Mouse (Mus musculus): ENCODE measurements around the gene Cisd1.

Cisd1 gene

DNA sequence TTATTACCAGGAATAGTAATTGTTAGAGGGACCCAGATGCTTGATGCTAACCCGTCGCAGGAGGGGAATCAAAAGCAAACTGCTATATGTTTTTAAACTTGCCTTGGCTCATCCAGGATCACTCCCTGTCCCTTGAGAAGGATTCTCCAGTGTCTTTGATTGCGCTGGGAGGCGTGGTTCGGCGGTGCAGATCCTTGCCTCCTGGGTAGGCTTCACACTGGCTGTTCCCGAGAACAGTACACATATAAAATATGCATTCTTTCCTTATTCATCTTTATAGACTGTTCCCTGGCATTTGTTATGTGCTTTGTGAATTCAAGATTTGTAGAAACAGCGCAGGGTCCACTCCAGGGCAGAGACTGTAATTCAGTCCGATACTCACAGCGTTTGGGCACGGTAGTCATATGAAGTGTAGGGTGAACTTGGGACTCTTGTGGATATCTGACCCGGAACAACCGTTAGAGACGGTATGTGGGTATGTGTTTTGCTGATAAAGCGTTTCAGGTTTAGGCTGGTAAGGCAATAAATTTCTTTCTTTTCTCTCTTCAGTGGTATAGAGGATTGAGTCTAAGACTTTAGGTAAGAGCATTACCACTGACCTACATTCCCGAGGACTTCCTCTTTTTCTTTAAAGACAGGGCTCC is 4.0 kb upstream of the Cisd1 start:
- DNase-seq (ENCODE audit: low spot score in 2 of 2): no peak

DNA sequence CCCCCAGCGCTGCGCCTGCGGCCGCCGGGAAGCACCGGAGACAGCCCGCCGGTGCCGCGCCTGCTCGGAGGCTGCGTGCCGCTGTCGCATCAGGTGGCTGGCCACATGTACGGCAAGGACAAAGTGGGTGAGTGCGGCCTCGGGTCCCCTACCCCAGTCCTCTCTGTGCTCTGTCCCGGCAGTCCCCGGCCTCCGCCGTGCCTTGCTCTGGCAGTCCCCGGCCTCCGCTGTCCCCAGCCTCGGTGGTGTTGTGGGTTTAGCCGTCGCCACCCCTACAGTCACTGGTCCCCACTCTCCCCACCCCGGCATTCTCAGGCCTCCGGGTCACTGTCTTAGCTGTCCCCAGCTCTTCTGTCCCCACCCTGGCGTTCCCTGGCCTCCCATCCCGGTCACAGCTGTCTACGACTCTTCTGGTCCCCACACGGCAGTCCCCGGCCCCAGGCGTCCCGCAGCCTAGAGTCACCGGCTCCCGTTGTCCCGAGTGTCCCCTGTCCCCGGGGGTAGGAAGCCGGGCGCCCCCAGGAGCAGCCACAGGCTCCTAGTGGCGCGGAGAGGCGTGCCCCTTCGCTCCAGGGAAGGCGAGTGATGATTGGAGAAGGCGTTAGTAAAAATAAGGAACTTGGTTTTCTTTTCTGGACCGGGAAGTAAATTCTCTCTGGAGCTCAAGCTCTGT is 3.3 kb upstream of the Cisd1 start:
- peak in 1 of 2 experiments; percentile 36 for DNase-seq (ENCODE audit: low spot score in 2 of 2)

DNA sequence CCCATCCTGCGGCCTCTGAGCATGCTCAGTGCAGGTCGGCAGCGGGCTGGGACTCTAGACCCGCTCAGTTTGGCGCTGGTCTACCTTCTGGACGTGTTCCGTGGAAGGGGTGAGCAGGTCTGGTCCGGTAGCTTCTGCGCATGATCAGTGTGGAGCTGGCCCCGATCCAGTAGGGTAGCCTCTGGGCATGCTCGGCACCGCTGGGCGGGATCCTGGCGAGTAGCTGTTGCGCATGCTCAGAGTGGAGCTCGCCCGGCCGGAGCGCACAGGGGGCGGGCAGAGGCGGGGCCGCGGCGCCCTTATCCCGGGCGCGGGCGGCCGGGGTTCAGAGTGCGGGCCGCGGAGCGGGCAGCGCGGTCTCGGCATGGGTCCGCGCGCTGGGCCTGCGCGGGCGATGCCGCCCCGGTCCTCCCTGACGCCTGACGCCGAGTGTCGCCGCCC is 2.8 kb upstream of the Cisd1 start, which contains the start of gene Ipmk:
Gene Ipmk, plus strand, starts transcription at position 255 of the 441 bp plus-strand sequence.
- peak; percentile 99 to 100 for DNase-seq (ENCODE audit: low spot score in 2 of 2)

DNA sequence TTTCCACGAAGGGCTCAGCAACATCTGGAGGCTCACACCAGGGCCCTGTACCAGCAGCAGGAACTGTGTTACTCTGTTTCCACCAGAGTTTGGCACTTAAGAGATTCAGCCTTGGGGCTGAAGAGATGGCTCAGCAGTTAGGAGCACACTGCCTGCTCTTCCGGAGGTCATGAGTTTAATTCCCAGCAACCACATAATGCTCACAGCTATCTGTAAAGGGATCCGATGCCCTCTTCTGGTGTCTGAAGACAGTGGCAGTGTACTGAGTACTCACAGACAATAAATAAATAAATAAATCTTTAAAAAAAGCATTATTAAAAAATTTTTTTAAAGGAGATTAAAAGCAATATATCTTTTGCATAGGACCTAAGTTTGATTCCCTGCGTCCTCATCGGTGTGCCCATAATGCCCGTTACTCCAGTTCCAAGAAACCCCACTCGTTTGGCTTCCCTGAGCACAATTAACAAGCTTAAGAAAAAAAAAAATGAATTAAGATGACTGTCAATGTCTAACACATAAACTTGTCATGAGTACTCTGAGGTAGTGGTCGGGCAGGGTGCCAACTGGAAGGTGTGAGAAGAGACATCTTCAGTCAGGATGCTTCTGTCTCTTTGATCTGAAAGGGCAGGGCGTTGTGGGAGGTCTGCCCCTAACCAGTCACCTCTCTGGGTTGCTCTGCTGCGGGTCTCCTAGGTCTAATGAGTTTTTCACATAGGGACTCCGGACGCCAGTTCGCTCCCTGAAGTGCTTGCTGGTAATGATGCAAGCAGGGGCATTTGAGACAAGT is 2.2 kb upstream of the Cisd1 start:
- no peak for DNase-seq (ENCODE audit: low spot score in 2 of 2)

DNA sequence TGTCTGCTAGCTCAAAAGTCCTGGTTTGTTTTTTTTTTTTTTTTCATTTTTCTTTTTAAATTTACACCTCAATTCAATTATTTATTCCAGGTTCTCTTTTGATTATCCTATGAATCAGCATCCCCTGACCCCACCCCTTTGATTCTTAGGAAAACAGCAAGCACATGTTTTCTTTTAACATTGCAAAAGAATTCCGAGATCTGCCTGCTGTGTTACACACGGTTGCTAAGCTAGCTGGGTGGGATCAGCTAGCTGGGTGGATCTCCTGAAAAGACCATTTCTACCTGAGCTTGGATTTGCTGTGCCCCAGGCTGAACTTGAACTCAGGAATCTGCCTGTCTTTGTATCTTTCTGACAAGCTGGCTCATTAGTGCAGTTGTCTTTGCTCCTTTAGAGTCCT is 1.4 kb upstream of the Cisd1 start:
- DNase-seq (ENCODE audit: low spot score in 2 of 2): no peak

DNA sequence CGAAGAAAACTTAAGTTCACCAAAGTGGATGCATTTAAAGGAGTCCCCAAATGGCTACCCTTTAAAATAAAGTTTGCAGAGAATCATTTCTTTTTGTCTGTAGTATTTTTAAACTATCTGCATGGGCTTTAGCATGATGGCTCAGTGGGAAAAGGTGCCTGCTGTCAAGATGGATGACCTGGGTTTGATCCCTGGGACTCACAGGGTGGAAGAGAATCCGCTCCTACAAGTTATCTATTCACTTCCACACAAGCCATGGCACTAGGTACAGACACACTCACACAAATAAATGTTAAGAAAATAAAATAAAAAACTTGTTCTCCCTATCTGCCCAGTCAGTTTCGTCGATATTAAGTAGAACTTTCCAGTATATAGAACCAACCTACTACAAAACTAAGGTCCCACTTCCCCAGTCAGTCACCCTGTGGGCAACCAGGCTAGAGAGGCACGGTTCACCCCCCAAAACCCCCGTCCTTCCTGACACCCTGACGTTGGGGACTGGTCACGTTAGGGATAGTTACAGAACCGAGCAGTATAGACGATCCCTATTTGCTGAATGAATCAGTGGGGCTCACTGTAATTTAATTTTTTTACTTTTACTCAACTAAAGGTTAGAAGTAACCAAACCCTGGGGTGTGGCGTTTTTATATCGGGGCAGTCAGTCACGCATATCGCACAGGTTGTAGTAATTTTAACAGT is 1.0 kb downstream of the Cisd1 start:
- DNase-seq (ENCODE audit: low spot score in 2 of 2): no peak

DNA sequence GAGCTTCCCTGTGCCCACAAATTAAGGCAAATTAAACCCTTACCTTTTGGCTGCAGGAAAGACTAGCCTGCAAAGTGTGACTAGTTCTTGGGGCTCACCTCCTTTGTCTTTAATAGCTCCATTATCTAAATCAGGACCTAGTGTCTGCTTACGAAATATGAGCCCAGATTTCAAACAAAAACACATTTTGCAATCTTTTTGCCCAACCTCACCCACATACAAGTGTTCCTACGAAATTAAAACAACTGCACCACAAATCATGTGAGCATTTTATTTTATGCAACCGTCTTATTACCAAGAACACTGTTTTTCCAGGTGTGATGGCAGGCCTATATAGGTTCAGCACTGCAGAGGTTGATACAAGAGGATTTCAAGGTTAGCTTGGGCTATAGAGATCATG is 1.6 kb downstream of the Cisd1 start:
- no peak for DNase-seq (ENCODE audit: low spot score in 2 of 2)

DNA sequence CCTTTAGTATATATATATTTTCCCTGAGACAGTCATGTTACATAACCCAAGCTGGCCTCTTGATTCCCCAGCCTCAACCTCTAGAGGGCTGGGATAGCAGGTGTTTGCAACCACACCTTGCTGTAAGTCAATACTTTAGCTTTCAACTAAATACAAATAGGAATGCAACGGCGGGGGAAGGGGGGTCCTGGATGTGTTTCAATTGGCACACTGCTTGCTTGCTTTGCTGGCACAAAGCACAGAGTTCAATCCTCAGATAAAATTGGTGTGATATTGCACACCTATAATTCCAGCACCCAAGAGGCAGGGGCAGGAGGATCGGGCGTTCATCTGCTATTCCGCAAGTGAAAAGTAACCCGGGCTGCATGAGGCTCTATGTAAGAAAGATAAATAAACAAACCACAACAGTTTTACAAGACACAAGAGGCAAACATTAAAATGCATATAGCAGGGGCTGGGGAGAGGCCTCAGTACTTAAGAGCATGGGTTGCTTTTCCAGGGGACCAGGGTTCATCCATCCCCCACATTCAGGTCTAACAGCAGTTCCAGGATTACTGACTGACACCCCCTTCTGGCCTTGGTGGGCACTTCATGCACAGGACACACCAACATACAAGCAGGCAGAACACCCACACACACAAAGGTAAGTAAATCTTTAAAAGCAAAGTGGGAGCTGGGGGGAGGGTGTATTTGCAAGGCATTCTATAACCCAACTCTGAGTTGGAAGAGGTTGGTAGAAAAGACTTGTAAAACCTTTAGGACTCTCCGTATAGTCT is 2.5 kb downstream of the Cisd1 start:
- no peak for DNase-seq (ENCODE audit: low spot score in 2 of 2)

DNA sequence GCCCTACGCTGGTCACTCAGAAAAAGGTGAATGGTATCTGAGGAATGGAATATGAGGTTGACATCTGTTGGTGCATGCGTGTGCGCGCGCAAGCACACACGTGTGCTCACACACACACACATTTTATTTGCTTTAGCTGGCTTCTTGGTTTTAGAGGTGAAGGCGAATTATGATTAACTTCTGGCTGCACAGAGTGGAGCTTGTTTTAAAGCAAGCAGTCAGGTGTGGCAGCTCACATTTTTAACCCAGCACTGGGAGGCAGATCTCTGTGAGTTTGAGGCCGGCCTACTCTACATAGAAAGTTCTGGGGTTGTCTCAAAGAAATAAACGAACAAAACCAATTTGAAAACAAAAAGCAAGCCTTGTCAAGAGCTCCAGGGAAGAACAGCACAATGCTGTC is 3.5 kb downstream of the Cisd1 start:
- DNase-seq (ENCODE audit: low spot score in 2 of 2): no peak

DNA sequence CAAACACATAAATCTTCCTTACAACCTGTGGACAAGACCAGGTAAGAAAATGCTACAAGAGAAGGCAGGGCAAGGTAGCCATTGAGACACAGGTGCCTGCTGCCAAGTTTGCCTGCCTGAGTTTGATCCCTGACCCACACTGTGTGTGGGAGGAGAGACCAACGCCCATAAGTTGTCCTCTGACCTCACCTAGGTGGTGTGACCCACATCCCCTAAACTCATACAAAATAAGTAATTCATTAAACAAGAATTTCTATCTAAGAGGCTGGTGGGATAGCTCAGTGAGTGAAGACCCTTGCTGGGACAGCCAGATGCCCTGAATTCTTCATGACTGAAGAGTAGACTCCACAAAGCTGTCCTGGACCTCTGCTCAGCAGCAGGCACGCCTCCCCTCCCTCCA is 4.6 kb downstream of the Cisd1 start:
- no peak for DNase-seq (ENCODE audit: low spot score in 2 of 2)

DNA sequence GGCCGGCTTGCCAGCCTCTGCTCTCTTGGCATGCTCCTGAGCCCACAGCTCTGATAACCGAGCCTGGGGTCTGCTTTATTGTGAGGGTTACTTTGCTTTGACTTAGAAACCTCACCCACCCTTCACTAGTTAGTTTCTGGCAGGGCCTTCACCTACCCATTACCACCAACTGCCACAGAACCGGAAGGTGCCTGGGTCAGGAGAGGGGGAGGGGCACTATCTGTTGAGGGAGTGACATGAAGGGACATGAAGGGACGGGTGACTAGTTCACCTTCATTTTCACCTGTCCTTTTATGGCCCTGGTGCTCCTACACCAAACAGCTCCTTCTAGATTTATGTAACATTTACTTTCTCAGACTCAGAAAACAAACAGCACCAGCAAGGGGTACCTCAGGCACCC is 5.3 kb downstream of the Cisd1 start:
- DNase-seq (ENCODE audit: low spot score in 2 of 2): no peak

DNA sequence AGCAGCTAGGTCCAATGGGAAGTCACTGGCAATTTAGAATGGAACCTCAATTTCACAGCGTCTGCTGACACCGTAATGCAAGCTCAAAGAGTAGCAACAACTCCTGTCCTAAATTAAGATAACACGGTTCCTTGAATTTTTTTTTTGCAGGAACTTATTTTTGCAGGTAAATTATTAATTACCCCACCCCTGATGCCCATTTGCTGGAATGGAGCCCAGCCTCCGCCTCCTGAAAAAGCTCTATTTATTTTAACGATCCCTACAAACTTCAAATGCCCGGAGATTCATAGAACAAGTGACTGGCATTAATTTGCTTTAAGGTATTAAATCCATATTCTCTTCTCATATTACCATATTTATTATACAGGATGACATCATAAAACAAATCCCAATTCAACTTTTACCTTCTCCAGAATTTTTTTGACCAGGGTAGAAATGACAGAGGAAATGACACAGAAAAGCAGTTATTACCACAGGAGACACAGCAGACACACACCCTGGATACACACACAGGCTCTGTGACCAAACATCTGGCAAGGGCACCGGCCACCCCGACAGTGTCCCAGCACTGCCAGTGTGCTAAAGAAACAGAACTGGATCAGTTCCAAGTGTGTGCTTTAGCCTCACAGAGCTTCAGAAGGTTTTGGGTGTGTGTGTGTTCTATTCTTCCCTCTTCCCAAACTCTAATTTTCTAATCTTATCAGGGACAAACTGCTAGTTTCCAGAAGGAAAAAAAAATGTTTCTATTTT is 6.4 kb downstream of the Cisd1 start:
- no peak for DNase-seq (ENCODE audit: low spot score in 2 of 2)

DNA sequence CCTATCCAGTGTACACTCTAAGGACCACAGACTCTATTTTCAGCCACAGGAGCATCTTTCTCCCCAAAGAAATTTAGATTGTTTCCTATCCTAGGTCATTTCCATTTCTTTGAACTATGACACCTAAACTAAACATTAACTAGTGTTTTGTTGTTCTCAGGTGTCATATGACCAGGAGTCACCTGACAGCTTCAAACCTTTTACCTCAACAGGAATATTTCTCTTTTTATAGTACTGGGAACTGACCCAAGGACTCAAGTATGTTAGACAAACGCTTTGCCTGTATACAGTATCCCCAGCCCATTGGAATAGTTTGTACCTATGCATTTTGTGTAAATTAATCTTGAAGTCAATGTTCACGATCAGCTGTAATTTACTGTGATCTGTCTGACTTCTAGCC is 7.0 kb downstream of the Cisd1 start:
- DNase-seq (ENCODE audit: low spot score in 2 of 2): no peak

DNA sequence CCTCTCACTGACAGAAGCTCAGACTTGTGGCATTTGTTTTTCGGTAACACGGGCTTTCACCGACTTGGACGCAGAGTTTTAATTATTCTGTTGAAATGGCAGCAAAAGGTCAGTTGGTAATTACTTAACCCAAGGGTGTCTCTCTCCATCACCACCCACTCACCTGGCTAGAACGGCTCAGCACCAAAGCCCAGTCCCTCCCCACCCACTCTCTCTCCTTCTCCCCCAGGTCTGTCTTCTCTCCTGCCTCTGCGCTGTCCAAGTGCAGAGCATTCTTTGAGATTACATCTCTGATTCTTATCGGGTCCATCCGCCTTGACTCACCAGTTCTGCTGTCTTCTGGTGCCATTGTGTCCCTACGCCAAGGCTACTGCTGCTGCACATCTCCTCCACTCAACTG is 11.9 kb downstream of the Cisd1 start:
- no peak for DNase-seq (ENCODE audit: low spot score in 2 of 2)

DNA sequence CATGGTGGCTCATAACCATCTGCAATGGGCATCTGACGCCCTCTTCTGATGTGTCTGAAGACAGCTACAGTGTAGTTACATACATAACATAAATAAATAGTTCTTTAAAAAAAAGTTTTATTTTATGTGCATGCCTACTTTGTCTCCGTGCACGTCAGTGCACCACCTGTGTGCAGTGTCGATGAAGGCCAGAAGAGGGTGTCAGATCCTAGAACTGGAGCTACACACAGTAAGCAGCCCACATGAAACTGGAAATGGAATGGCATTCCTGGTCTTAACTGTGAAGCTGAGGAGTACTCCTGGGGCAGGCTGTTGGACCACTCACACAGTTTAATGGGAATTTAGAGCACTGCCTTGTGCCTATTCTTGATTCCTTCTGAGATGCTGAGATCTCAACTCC is 12.4 kb downstream of the Cisd1 start:
- no peak for DNase-seq (ENCODE audit: low spot score in 2 of 2)

DNA sequence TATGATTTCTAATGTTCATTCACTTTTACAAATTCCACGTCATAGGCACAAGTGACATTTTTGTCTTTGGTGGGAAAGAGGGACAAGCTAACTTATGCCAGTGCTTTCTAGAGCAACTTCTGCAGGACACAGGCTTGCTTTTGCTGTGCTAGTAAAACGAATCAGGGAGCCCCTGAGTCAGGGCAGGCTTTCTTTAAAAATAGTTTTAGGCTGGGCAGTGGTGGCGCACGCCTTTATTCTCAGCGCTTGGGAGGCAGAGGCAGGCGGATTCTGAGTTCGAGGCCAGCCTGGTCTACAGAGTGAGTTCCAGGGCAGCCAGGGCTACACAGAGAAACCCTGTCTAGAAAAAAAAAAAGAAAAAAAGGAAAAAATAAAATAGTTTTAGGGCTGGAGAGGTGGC is 12.8 kb downstream of the Cisd1 start:
- DNase-seq (ENCODE audit: low spot score in 2 of 2): no peak

DNA sequence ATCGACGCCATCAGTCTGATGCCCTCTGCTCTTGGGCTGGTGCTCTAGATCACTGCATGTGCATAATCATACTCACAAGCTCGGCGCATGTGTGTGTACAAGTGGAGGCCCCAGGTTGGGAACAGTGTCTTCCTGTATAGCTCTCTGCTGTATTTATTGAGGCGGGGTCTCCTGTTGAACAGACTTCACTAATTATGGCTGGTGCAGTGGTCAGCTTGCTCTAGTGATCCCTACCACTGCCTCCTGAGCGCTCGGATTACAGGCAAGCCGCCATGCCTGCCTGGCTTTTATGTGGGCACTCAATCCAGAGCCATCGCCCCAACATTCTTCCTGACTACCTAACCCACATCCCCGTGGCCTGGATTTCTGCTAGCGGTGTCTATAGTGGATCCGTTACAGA is 14.7 kb downstream of the Cisd1 start:
- no peak for DNase-seq (ENCODE audit: low spot score in 2 of 2)

DNA sequence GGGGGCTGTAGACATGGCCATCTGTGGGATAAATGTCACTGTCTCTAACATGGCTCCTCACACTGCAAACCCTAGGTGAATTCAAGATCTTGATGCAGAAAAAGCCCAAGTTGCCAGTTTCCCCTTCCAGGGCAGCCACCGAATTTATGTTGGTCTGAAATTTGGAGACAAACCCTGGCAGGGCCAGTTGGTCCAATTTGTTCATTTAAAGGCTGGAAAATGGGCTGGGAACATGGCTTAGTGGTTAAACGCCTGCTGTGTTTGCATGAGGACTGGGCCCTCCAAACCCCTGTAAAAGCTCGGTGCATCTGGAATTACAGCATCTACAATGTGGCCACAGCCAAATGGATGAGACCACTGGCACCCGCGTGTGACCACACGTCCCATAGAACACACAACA is 15.5 kb downstream of the Cisd1 start:
- no peak for DNase-seq (ENCODE audit: low spot score in 2 of 2)

DNA sequence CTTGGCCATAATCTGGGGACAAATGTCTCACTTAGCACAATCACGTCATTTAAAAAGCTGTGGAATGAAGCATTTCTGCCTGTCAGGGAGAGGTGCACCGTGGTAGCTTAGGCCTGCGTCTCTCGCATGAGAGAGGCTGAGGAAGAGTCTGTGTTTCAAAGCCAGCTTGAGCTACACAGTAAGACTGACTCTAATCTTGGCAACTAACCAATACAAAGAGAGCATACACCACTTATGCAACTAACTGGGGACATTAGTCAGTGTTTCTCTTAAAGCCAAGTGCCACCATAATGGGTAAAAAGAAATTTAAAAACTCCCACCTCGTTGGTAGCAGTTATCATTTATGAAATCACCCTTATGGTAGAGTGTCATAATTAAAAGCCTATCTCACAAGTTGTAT is 15.9 kb downstream of the Cisd1 start:
- DNase-seq (ENCODE audit: low spot score in 2 of 2): no peak

DNA sequence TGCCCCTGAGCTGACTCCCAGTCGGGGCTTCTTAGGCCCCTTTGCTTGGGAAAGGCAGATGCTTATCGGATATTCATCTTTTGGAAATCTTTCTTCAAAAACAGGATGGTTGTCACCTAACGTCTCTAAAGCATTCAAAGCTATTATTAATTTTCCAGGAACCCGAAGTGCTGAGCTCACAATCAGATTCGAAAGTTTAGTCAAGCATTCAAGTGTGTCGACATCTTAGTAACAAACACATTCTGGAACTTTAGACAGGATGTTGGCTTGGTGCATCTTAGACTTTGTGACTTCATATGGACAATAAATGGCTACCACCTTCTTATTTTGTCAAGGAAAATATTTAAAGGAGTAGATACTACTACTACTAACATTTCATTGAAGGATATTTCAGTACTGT is 16.4 kb downstream of the Cisd1 start:
- DNase-seq (ENCODE audit: low spot score in 2 of 2): no peak

DNA sequence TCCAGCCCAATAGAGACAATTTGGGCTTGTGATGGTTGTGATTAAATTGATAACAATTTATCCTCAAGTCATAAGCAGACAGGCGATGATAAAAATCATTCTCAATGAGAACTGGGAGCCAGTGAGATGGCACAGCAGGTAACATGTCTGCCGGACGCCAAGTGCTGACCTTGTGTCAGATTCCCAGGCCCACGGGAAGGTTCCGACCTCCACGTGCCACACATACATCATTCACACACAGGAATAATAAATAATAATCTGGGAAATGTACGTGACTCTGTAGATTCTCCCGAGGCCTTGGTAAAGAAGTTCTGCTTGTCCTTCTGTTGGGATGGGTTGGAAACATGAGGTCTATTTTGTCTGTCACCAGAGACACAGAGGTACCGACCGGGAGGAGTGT is 17.4 kb downstream of the Cisd1 start:
- no peak for DNase-seq (ENCODE audit: low spot score in 2 of 2)

Data from frontal cortex, postnatal 36 days (tissue).